Mouse (Mus musculus): ENCODE data around the gene Ahcyl2. TPM values are rescaled to one million over a fixed set of nuclear protein-coding genes. Genes with fewer than 3 reads are reported as not detected.
"Not testable (repeated sequence)": the region's sequence is repeated elsewhere in the genome, so short reads cannot be mapped to it uniquely, and the experiment has no call there.

The Ahcyl2 gene
- polyA plus RNA-seq, 1 experiment from 2014 or later: 45.8 TPM

DNA sequence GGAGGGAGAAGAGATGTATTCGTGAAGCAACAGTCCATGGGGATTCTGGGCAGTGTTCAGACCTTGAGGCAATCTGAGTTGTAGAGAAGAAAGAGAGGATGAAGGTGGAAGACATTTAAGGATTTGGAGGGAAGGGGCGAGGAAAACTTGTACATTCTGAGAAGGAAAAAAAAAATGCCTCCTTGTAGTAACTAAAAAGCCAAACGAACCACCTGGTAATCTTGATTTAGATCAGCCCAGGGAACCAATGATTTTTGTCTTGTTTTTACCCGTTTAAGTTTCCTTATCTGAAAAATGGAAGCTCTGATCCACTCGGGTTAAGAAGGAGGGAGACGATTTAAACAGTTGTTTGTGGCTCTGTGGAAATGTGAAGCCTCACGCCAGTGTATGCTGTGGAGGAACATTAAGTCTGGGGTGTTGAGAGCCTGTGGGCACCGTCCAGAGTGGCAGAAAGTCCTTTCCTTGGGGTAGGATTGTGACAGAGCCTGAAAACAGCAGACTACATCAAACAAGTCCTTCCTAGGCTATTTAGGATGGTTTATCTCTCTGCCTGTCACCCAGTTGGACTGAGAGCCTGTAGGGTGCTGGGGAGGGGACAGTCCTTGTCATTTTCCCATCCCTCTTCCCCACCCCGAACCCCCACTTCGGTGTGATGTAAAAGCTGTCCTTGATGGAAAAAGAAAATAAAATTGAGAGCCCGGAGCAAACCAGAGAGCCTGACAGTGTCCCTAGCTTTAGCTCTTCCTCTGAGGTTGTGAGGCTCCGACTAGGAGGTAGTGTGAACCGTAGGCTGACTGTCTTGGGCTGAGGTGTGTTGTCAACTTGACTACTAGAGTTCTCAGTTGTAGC, 31.0 kb upstream of the Ahcyl2 start:
- Histone ChIP-seq H3K27me3 (ENCODE audit: control insufficient read depth, insufficient read depth, low read length) (no peaks in the 10 kb centered on the region), H3K9ac (ENCODE audit: low read length) (peak overlapping the region; percentile 99), H3K27ac (ENCODE audit: low read length) (peak overlapping the region; percentile 98), H3K9me3 (replicated peaks; ENCODE audit: control insufficient read depth, low read length) (no peaks in the 10 kb centered on the region), H3K4me1 (ENCODE audit: control insufficient read depth, insufficient read depth, low read length) (peaks cover 22% of the 10 kb centered on the region), H3K4me3 (replicated peaks; ENCODE audit: low read length) (peak overlapping the region; percentile 91), H3K36me3 (ENCODE audit: control insufficient read depth, insufficient read depth, low read length) (no peaks in the 10 kb centered on the region), H3K4me2 (ENCODE audit: low read depth, low read length) (peak overlapping the region; percentile 80)
- no peak for ATAC-seq (ENCODE audit: insufficient read depth, low FRiP score)
- WGBS: 8% methylated on average over 13 of the region's 13 CpGs

- H3K9me3 ChIP-seq (replicated peaks; ENCODE audit: control insufficient read depth, low read length): peaks cover 12% of the 10 kb centered on the region
- H3K27me3 ChIP-seq (ENCODE audit: control insufficient read depth, insufficient read depth, low read length): no peaks in the 10 kb centered on the region
- H3K9ac ChIP-seq (ENCODE audit: low read length): no peak overlapping the region
- H3K27ac ChIP-seq (ENCODE audit: low read length): no peak overlapping the region
- H3K4me1 ChIP-seq (ENCODE audit: control insufficient read depth, insufficient read depth, low read length): no peaks in the 10 kb centered on the region
- ATAC-seq (ENCODE audit: insufficient read depth, low FRiP score): no peak
- H3K36me3 ChIP-seq (ENCODE audit: control insufficient read depth, insufficient read depth, low read length): no peaks in the 10 kb centered on the region
- H3K4me2 ChIP-seq (ENCODE audit: low read depth, low read length): no peak overlapping the region
- 87% methylated on average over 3 of the region's 3 CpGs for WGBS
- H3K4me3 ChIP-seq (replicated peaks; ENCODE audit: low read length): no peak overlapping the region
Measured at GRCm38 (mm10) chr6:29751466-29752152, 16.2 kb upstream of the Ahcyl2 start.

DNA sequence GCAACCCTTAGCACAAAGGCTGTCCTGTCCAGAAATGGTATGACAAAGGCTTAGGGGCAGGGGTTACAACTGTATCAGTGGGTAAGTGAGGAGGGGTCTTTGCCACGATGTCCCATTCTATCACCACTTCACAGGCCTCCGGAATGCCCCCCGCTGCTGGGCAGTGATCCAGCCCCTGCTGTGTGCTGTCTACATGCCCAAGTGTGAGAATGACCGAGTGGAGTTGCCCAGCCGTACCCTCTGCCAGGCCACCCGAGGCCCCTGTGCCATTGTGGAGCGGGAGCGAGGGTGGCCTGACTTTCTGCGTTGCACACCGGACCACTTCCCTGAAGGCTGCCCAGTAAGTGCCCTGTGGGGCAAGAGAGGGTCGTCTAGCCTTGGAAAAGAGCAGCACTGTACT, 14.5 kb upstream of the Ahcyl2 start:
- 92% methylated on average over 11 of the region's 11 CpGs for WGBS
- Histone ChIP-seq H3K9me3 (replicated peaks; ENCODE audit: control insufficient read depth, low read length) (peaks cover 5% of the 10 kb centered on the region), H3K27me3 (ENCODE audit: control insufficient read depth, insufficient read depth, low read length) (no peaks in the 10 kb centered on the region), H3K4me1 (ENCODE audit: control insufficient read depth, insufficient read depth, low read length) (no peaks in the 10 kb centered on the region), H3K27ac (ENCODE audit: low read length) (no peak overlapping the region), H3K36me3 (ENCODE audit: control insufficient read depth, insufficient read depth, low read length) (0 out of 2 replicates have a peak, but pooled peaks cover 2% of the 10 kb centered on the region), H3K9ac (ENCODE audit: low read length) (no peak overlapping the region), H3K4me3 (replicated peaks; ENCODE audit: low read length) (no peak overlapping the region), H3K4me2 (ENCODE audit: low read depth, low read length) (no peak overlapping the region)
- ATAC-seq (ENCODE audit: insufficient read depth, low FRiP score): no peak

DNA sequence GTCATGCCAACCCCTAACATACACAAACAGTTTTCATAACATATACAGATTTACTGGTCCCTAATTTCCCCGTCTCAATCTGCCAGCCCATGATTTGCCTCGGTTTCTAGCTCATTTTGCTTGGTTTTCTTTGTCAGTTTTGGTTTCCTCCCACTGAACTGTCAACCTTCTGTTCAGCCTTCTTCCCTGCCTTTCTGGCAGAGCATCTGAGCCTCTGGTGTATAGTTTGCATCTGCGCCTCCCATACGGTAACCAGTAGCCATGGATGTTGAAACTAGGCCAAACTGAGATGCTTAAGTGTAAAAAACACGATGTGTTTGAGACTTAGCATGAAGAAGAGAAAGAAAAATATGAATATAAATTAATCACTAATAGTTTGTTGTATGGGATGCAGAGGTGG, 11.8 kb upstream of the Ahcyl2 start:
- Histone ChIP-seq H3K4me3 (replicated peaks; ENCODE audit: low read length) (no peak overlapping the region), H3K4me1 (ENCODE audit: control insufficient read depth, insufficient read depth, low read length) (no peaks in the 10 kb centered on the region), H3K9me3 (replicated peaks; ENCODE audit: control insufficient read depth, low read length) (no peaks in the 10 kb centered on the region), H3K27ac (ENCODE audit: low read length) (no peak overlapping the region), H3K9ac (ENCODE audit: low read length) (no peak overlapping the region), H3K4me2 (ENCODE audit: low read depth, low read length) (no peak overlapping the region), H3K36me3 (ENCODE audit: control insufficient read depth, insufficient read depth, low read length) (peaks cover 5% of the 10 kb centered on the region; the same call in 1 of the 2 replicates), H3K27me3 (ENCODE audit: control insufficient read depth, insufficient read depth, low read length) (no peaks in the 10 kb centered on the region)
- no peak for ATAC-seq (ENCODE audit: insufficient read depth, low FRiP score)
- 81% methylated on average over 5 of the region's 5 CpGs for WGBS

- H3K27me3 ChIP-seq (ENCODE audit: control insufficient read depth, insufficient read depth, low read length): no peaks in the 10 kb centered on the region
- H3K4me1 ChIP-seq (ENCODE audit: control insufficient read depth, insufficient read depth, low read length): no peaks in the 10 kb centered on the region
- no peak overlapping the region for H3K27ac ChIP-seq (ENCODE audit: low read length)
- peaks cover 5% of the 10 kb centered on the region; the same call in 1 of the 2 replicates for H3K36me3 ChIP-seq (ENCODE audit: control insufficient read depth, insufficient read depth, low read length)
- H3K9me3 ChIP-seq (replicated peaks; ENCODE audit: control insufficient read depth, low read length): no peaks in the 10 kb centered on the region
- ATAC-seq (ENCODE audit: insufficient read depth, low FRiP score): no peak
- no peak overlapping the region for H3K4me3 ChIP-seq (replicated peaks; ENCODE audit: low read length)
- no peak overlapping the region for H3K9ac ChIP-seq (ENCODE audit: low read length)
- 87% methylated on average over 4 of the region's 4 CpGs for WGBS
- H3K4me2 ChIP-seq (ENCODE audit: low read depth, low read length): no peak overlapping the region
Measured at GRCm38 (mm10) chr6:29756476-29756875, 11.3 kb upstream of the Ahcyl2 start.

GRCm38 (mm10) chr6:29758417-29758816, 9.4 kb upstream of the Ahcyl2 start:
- peak; percentile 44; the same call in 1 of the 2 replicates for ATAC-seq (ENCODE audit: insufficient read depth, low FRiP score)
- H3K27me3 ChIP-seq (ENCODE audit: control insufficient read depth, insufficient read depth, low read length): no peaks in the 10 kb centered on the region
- no peak overlapping the region for H3K4me2 ChIP-seq (ENCODE audit: low read depth, low read length)
- no peak overlapping the region for H3K27ac ChIP-seq (ENCODE audit: low read length)
- WGBS: 37% methylated on average over 4 of the region's 4 CpGs
- H3K9me3 ChIP-seq (replicated peaks; ENCODE audit: control insufficient read depth, low read length): no peaks in the 10 kb centered on the region
- H3K4me3 ChIP-seq (replicated peaks; ENCODE audit: low read length): no peak overlapping the region
- H3K36me3 ChIP-seq (ENCODE audit: control insufficient read depth, insufficient read depth, low read length): peaks cover 5% of the 10 kb centered on the region; the same call in 1 of the 2 replicates
- no peaks in the 10 kb centered on the region for H3K4me1 ChIP-seq (ENCODE audit: control insufficient read depth, insufficient read depth, low read length)
- H3K9ac ChIP-seq (ENCODE audit: low read length): no peak overlapping the region

GRCm38 (mm10) chr6:29759012-29759679, 8.7 kb upstream of the Ahcyl2 start:
- ATAC-seq (ENCODE audit: insufficient read depth, low FRiP score): no peak; the same call in 1 of the 2 replicates
- H3K27me3 ChIP-seq (ENCODE audit: control insufficient read depth, insufficient read depth, low read length): no peaks in the 10 kb centered on the region
- peaks cover 5% of the 10 kb centered on the region; the same call in 1 of the 2 replicates for H3K36me3 ChIP-seq (ENCODE audit: control insufficient read depth, insufficient read depth, low read length)
- H3K4me2 ChIP-seq (ENCODE audit: low read depth, low read length): no peak overlapping the region
- 84% methylated on average over 13 of the region's 13 CpGs for WGBS
- no peaks in the 10 kb centered on the region for H3K4me1 ChIP-seq (ENCODE audit: control insufficient read depth, insufficient read depth, low read length)
- no peaks in the 10 kb centered on the region for H3K9me3 ChIP-seq (replicated peaks; ENCODE audit: control insufficient read depth, low read length)
- no peak overlapping the region for H3K4me3 ChIP-seq (replicated peaks; ENCODE audit: low read length)
- H3K9ac ChIP-seq (ENCODE audit: low read length): no peak overlapping the region
- no peak overlapping the region for H3K27ac ChIP-seq (ENCODE audit: low read length)

GRCm38 (mm10) chr6:29760397-29760796, 7.4 kb upstream of the Ahcyl2 start:
- not testable (repeated sequence) for ATAC-seq (ENCODE audit: insufficient read depth, low FRiP score); H3K9ac ChIP-seq (ENCODE audit: low read length); H3K27ac ChIP-seq (ENCODE audit: low read length); H3K27me3 ChIP-seq (ENCODE audit: control insufficient read depth, insufficient read depth, low read length); H3K4me2 ChIP-seq (ENCODE audit: low read depth, low read length); H3K36me3 ChIP-seq (ENCODE audit: control insufficient read depth, insufficient read depth, low read length); H3K4me1 ChIP-seq (ENCODE audit: control insufficient read depth, insufficient read depth, low read length); H3K9me3 ChIP-seq (replicated peaks; ENCODE audit: control insufficient read depth, low read length); H3K4me3 ChIP-seq (replicated peaks; ENCODE audit: low read length)
- 100% methylated on average over 2 of the region's 2 CpGs for WGBS

DNA sequence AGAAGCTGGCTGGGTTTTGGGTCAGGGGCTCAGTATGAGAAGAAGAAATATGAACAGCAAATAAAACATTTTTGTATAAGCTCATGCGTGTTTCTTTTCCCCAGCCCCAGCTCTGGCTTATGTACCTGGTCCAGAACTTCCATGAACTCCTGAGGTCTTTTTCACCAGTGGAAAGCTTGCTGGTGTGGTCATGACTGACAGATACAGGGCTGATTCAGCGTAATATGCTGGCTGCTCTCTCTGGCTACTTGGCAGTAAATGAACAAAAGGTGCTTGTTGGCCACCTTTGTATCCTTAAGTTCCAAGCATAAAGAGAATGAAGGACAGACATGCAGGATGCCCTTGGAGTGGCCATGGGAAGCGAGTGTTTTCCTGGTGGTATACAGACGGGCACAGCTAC, 6.5 kb upstream of the Ahcyl2 start:
- H3K4me3 ChIP-seq (replicated peaks; ENCODE audit: low read length): no peak overlapping the region
- ATAC-seq (ENCODE audit: insufficient read depth, low FRiP score): no peak
- peaks cover 5% of the 10 kb centered on the region; the same call in 1 of the 2 replicates for H3K36me3 ChIP-seq (ENCODE audit: control insufficient read depth, insufficient read depth, low read length)
- H3K9me3 ChIP-seq (replicated peaks; ENCODE audit: control insufficient read depth, low read length): no peaks in the 10 kb centered on the region
- H3K9ac ChIP-seq (ENCODE audit: low read length): no peak overlapping the region
- H3K27ac ChIP-seq (ENCODE audit: low read length): no peak overlapping the region
- no peaks in the 10 kb centered on the region for H3K27me3 ChIP-seq (ENCODE audit: control insufficient read depth, insufficient read depth, low read length)
- no peaks in the 10 kb centered on the region for H3K4me1 ChIP-seq (ENCODE audit: control insufficient read depth, insufficient read depth, low read length)
- 86% methylated on average over 4 of the region's 4 CpGs for WGBS
- no peak overlapping the region for H3K4me2 ChIP-seq (ENCODE audit: low read depth, low read length)

Measured in stomach, embryonic 16.5 days (tissue).